Mouse (Mus musculus) urinary bladder, postnatal 25 days (tissue): ENCODE data around the gene Susd5.

Source experiments
- DNase-seq: peaks from one replicate; pipeline ENCODE4 v3.0.0; 2022; ENCODE audit warnings: low spot score

Susd5 gene

DNA sequence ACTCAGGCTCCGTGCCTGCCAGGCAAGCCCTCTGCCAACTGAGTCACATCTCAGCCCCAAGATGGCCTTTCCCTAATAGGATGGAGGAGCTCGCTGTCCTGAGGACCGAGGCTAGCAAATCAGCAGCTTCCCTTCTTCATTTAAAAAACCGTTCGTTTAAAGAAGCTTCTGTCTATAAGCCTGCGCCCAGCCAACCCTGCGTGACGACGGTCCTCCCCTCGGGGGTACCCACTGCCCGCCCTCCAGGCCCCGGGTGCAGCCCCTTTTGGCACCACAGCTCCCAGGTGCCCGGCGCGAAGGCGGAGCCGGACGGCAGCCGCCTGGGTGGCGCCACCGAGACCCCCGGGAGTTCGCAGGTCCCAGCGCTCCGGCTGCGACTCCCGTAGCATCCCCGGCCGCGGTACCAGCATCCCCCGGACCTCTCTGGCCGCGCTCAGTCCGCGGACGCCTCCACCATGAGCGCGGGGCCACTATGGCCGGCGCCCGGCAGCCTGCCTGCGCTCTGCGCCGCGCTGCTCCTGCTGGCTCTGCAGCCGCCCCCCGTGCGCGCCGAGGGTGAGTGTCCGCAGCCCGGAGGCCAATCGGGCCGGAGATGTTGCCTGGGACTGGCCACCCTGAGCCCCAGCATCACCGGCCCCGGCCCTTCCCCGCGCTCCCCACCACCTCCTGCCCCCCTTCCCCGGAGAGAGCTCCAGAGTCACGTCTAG is at the start of gene Susd5:
TSS of gene Susd5 (plus strand) at position 51 of the 707 bp plus-strand sequence.
- no peak for DNase-seq

GRCm38 (mm10) chr9:114007850-114008350 is 49.0 kb upstream of the Susd5 start:
- no peak for DNase-seq

DNA sequence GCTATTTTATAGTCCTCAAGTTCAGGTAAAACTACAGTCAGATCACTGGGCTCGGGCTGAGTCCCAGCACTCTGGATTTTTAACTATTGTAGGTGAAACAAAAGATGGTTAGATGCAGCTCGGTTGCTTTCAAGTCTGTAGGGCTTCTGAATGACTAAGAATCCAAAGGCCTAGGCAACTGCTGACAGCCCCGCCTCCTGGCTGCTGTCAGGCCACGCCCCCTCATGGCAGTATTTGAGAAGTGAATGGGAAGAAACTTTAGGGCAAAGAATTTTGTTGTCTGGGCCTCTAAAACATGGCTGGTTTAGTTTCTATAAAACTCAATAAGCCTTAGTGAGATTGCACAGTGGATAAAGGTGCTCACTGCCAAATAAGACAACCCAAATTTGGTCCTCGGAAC is 47.4 kb upstream of the Susd5 start:
- no peak for DNase-seq

- DNase-seq, result no peak
Observed at GRCm38 (mm10) chr9:114011203-114011602, 45.7 kb upstream of the Susd5 start.

- no peak for DNase-seq
Observed at GRCm38 (mm10) chr9:114014034-114014433, 42.9 kb upstream of the Susd5 start.

DNA sequence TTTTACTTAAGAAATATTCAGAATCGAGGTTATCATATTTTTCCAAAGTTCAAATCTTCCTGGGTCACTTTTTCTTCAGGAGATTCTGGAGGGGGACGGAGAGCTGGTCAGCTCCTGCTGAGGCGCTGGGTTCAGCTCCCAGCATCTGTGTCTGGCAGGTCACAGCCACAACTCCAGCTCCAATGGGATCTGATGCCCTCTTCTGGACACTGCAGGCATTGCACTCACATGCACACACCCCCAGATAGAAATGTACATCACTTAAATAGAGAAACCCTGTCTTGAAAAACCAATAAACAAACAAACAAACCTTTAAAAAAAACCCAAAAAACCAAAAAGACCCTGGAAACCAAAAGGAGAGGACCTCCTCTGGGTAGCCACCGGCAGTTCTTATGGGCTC is 41.2 kb upstream of the Susd5 start:
- DNase-seq, result no peak

DNA sequence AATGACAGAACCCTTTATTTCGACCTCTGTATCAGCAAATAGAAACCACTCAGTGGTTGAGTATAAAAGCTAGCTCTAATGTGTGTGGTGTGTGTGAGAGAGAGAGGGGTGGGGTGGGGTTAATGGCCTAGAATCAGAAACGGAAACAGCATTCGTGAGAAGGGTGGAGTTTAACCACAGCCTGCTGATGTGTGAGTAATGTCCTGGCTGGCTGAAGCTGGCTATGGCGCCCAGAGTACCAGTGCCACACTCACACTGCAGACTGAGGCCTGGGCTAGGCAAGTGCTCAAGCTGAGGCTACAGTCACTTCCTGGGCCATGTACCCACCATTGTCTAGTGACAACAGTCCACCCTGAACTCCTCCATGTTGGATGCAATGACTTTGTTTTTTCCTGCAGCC is 40.5 kb upstream of the Susd5 start:
- no peak for DNase-seq

DNA sequence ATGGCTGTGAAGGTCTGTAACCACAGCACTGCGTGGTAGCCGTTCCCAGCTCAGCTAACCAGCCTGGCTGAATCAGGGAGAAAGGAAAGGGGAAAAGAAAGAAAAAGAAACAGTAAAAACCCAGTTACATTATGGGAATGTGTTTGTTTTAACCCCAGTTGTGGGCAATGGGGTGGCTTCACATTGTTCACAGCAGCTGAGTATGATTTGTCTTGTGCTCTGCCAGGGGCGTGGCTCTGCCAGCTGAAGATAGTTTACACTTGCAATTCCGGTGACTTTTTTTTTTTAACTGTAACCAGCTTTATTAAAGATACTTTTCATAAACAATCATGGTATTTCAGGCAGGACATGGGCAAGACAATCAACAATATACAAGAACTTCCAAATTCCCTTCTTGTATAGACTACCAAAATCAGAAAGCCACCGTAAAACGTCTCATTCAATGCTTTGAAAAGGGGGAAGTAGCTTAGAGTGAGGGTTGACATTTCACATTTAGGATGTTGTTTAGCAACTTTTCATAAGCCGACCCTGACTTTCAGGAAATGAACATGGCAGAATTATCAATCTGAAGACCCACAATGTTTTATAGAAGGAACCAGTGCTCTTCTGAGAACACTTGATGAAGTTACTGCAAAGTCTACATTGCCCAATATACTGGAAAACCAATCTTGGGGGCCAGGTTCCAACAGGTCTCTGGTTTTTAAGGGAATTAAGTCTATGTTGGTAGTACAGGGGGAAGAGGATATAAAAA is 37.8 kb upstream of the Susd5 start:
- DNase-seq, result no peak

DNA sequence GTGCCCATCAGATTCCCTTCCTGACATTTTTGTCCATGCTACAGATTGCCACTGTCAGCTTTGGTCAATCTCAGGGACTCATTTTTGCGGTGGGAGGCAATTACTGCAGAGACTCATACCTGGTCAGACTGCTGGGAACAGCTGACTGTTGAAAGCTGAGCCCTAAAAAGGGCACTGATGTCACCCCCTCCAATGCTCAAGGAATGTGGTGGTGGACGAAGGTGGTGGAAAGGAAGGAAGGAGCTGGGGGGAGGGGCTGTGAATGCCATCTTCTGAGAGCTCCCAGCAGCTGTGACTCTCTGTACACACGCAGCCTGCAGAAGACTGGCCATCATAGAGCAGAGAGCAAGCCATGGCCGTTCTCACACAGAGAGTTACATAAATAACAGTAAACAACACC is 34.8 kb upstream of the Susd5 start:
- DNase-seq, result no peak

- DNase-seq, result no peak
Observed at GRCm38 (mm10) chr9:114025182-114025581, 31.8 kb upstream of the Susd5 start.

- DNase-seq, result no peak
Observed at GRCm38 (mm10) chr9:114025846-114026245, 31.1 kb upstream of the Susd5 start.

GRCm38 (mm10) chr9:114026261-114026934 is 30.5 kb upstream of the Susd5 start:
- peak; percentile 11 for DNase-seq

DNA sequence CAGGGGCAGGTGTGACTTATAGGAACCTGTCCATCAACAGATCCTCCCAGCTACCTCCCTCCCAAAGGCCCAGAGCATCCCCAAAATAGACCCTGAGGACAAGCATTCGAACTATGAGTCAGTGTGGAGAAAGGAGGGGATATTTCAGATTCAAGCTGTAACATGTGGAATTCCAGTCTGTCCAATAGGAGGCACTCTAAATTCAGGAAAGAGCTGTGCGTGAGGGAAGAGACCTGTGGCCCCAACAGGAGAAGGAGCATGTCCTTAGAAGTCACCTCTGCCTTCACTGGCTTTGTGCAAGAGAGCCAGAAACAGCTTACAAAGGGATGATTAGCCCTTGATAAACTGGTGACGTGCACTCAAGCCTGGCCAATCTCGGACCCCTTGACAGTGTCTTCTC is 16.0 kb upstream of the Susd5 start:
- no peak for DNase-seq

GRCm38 (mm10) chr9:114042490-114042889 is 14.4 kb upstream of the Susd5 start:
- DNase-seq, result no peak

DNA sequence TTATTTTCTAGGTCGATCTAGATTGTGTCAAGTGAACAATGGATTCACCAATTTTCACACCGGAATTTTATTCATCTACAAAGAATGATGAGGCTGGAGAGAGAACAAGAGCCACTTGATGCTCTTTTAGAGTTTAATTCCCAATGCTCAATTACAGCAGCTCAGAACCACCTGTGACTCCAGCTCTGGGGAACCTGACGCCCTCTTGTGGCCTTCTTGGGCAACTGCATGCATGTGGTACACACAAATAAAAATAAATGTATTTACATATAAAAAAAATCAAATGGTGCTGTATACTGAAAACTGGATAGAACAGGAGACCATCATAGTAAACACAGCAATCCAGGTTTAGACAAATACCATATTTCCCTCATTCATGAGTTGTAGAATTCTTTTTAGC is 12.5 kb upstream of the Susd5 start:
- DNase-seq, result no peak

- no peak for DNase-seq
Observed at GRCm38 (mm10) chr9:114046028-114046427, 10.9 kb upstream of the Susd5 start, which contains the start of gene Fbxl2. Gene Fbxl2, minus strand, starts transcription at chr9:114046191.

- DNase-seq, result no peak
Observed at GRCm38 (mm10) chr9:114046676-114047075, 10.3 kb upstream of the Susd5 start.

GRCm38 (mm10) chr9:114050106-114050505 is 6.8 kb upstream of the Susd5 start:
- DNase-seq, result no peak

GRCm38 (mm10) chr9:114050778-114051177 is 6.2 kb upstream of the Susd5 start:
- DNase-seq, result no peak

GRCm38 (mm10) chr9:114052031-114052430 is 4.9 kb upstream of the Susd5 start:
- DNase-seq, result no peak

DNA sequence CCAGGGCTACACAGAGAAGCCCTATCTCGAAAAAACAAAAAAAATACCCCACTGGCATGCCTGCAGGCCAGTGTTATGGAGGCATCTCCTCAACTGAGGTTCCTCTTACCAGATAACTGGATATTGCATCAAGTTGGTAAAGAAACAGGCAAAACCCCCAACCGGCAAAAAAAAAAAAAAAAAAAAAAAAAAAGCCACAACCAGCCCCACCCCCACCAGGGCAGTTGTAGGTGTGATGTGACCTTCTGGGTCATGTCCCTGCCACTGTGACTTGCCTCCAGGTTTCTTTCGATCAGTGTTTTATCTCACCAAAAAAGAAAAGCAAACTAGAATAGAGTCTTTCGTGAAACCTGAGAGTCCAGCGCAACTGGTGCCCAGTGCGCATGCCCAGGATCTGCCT is 4.1 kb upstream of the Susd5 start:
- no peak for DNase-seq

- DNase-seq, result no peak
Observed at GRCm38 (mm10) chr9:114068494-114069053, 11.6 kb downstream of the Susd5 start.
